Mouse (Mus musculus): ENCODE measurements around the gene Utrn.

Utrn gene

DNA sequence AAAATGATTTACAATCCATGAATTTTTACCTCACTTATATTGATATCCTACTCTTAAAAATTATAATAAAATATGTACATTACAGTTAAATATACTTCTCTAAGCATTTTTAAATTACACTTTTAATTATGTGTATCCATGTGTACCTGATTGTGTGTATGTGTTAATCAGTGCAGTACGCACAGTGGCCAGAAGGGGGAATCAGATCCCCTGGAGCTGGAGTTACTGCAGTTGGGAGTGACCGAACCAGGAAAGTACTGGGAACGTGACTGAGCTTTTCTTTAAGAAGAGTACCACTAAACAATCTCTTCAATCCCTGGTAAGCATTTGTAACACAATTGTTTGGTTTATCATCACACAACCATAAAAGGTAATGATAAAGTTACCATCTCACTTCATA lies 285.7 kb downstream of the Utrn start:
- DNase-seq = no peak

DNA sequence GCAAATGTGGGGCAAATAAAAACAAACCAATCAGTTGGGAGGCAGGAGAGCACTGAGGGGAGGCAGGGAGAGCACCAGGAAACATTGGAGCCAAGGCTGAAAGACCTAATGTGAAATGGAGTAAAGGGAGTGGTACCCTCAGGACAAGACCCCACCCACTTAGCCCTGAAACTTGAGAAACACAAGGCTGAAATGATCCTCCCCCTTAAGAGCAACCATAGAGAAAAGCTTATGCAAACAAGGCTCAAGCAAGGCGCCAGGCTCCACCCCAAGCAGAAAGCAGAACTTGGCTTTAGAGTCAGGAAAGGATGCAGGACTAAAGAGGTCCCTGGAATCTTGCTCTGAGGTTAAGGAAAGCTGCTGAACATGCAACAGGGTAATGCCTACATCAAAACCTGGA lies 290.1 kb downstream of the Utrn start:
- DNase-seq = peak; percentile 24 to 46

DNA sequence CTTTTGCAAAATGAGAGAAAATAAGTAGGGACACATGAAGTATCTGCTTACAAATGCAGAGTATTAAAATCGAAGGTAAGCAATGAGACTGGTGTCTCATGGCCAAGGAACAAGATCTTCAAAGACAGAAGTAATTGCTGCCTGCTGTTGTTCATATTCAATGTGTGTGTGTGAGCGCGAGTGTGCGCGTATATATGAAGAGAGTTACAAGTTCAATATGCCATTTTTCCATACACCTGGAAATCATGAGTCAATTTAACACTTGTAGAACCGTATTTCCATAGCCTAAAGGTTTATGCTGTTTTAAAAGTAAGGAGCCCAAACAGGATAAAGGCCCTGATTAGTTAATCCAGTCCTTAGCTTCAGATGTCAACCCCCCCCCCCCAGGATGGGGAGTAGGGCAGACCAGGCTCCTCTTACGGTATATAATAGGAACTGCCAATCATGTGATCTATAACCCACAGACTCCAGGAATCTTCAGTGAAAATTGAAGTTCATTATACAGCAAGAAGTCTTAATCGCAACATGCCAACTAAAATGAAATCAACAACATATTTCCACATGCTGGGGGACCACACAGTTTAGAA lies 293.2 kb downstream of the Utrn start:
- DNase-seq = no peak

DNA sequence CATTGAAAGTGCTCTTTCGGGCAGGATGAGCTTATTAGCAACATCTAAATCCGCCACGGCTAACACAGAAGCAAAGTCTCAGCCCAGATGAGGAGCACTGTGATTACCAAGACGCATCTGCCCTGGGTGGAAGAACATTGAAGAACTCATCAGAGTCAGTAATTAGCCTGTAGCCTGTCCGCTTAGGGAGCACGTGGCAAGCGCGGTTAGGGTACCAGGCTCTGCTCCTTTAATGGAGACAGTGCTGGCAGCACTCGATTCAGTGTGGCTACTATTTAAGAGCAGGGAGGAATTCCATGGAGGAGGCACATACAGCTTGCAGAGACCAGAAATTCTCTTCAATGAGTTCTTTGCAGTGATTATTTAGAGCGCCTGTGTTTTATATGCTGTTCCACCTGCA lies 294.4 kb downstream of the Utrn start:
- no peak for DNase-seq

DNA sequence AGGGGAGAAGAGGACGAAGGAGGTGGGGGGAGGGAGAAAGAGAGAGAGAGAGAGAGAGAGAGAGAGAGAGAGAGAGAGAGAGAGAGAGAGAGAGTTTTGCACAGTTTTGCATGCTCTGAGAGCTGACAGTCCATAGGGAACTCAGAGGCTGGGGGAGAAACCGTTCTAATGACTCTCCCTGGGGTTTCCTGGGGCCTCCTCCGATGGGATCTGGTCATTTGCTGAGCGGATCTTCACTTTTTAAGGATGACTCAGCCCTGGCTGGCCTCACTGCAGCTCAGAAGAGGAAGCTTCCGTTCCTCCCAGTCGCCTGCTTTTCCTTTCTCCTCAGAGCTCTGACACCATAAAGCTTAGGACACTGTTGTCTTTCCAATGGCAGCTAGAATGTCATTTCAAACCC lies 295.6 kb downstream of the Utrn start:
- peak in 1 of 2 experiments; percentile 11 for DNase-seq

DNA sequence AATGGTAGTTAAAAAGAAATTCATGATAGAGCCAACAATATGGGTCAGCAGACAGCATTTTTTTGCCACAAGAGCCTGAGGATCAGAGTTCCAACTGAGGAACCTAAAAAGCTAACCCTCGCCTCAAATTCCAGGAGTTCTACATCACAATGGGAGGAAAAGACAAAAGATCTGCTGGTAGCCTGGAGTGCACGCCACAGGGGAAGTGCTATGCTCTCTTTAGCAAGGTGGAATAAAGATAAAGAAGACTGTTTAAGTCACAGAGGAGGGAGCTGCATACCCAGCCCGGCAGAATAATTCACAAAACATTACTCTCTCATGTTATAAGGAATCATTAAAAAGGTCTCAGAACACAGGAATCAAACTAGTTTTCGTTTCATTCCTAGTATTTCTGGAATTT lies 296.4 kb downstream of the Utrn start:
- DNase-seq = no peak

DNA sequence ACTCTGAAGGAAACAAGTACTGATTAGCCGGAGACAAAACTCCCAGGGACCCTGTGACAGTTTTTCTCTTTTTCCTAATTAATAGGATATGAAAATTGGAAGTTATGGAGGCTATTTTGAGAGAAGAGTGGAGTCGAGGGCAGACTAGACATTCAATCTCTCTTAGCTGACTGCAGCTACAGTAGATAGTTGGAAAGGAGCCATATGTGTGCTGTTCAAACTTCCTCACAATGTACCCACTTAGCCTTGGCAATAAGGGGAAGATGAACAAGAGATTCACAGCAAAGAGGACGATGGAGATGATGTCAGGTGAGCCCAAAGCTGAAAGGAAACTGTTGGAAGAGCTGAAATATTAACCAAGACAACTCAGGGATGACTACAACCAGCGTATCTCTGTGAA lies 304.7 kb downstream of the Utrn start:
- no peak for DNase-seq

DNA sequence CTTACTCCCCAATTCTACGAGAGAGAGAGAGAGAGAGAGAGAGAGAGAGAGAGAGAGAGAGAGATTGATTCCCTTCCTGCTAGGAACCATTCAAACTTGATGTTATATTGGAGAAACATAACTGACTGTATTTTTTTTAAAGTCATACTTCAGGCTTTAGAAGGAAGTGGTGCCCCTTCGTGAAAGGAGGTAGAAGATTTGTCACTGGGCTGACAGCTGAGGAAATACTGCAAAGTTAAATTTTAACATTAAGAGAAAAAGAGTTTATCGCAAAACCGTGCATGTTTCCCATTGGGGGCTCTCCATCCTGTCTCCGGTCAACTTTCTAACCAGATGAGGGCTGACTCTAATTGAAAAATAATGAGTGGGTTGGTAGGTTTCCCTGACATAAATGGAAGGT lies 310.4 kb downstream of the Utrn start:
- DNase-seq = no peak

DNA sequence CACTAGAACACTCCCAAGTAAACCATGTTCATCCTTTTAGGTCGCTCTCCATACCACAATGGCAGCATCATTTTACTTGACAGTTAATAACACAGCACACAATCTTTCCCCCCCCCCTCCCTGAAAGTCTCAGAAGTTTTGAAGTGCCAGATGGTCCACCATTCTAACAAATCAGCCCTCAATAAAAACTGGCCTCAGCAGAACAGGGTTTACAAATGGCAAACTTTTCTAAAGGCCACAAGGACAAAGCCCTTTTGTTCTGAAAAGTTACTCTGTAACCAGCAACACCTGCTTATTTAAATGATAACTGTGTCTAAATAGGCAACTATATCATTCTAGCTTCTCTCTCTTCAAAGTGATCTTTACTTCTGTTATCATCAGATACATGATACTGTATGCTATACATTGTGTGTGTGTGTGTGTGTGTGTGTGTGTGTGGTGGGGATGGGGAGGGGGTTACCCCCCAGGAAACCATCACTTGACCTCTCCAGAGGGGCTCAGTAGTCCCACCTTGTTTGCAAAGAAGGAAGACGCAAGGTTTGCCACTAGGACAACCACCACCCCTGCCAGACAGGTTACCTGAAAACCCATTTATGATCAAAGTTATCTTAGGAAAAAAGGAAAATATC lies 315.0 kb downstream of the Utrn start:
- DNase-seq = no peak

DNA sequence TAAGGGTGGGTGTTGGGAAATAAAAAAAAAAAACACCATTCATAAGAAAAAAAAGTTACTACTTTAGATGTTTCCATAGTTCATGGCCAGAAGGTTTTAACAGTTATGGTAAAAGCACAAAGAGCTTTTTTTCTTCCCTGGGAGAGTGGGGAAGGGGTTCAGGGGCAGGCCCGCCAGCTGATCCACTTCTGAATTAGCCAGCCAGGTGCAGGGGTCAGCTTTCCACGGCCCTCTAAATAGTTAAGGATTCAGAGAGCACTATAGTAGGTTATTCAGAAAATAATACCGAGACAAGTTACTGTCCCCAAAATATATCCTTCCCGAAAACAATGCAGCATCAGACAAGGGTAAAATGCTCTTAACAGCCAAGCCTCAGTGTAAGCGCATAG lies 316.3 kb downstream of the Utrn start:
- no peak for DNase-seq

DNA sequence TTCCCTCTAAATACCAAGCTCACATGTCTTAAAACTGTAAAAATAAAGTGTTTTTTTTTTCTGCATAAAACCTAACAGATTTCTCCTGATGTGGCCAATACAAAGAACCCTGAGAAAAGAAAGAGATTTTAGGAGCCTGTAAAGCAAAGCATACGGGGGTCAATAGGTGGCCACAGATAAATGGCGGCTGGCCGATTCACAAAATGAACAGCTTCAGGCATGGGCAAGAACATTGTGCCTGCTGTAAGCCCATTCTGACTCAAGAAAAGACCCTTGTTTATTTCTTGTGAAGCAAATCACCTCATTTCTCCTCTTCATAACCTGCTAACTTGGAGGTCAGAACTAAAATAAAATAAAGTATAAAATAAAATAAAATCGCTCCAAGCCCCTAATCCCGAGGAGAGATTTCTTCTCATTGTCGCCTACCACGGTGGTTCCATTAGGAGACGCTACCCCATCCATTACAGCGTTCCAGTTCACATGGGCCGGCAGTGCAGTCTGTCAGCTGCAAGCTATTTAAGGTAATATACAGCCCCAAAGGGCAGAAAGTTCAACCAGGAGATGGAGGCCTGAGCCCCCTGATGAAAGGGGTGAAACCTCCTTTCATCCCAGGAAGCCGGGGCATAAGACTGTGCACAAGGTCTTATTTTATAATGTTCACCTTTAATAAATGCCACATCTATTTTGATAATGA lies 316.8 kb downstream of the Utrn start:
- DNase-seq = no peak

DNA sequence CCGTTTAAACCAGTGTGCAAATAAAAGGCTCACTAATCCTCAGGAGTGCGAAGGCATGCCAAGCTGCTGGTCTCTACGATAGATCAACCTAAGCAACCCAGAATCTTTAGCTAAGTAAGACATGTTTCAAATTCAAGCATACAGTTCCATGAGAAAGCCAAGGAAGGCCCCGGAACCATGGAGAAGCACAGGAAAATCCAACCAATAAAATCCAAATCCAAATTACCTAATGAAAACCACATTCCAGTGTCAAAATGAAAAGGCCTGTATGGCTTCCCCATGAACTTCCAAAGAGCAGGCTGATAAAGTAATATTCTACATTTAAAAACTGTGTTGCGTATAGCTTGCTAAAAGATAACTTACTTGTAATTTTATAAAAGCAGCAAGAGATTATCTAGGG lies 317.4 kb downstream of the Utrn start:
- no peak for DNase-seq

DNA sequence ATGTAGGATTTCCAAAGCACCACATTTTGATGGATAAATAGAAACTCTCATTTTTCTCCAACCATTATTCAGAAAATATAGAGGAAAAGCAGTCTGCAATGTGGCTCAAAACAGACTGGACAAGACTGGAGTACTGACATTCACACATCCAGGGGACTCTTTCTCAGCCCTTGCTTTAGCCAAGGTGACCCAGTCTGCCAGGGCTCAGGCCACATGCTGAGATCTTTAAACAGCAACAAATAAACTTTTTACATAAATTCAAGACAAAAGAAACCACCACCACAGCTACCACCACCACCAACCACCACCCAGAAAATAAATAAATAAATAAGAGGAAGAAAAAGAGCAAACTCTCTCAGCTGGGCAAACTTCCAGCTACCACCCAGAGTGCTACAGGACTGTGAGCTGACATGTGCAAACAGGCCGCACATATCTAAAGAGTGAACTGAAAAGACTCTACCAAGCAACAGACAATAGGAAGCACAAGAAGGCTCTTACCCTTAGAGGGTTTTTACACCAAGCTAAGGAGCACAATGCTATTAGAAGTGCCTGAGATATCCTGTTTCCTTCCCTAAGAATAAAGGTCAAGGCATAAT lies 319.1 kb downstream of the Utrn start:
- no peak for DNase-seq

DNA sequence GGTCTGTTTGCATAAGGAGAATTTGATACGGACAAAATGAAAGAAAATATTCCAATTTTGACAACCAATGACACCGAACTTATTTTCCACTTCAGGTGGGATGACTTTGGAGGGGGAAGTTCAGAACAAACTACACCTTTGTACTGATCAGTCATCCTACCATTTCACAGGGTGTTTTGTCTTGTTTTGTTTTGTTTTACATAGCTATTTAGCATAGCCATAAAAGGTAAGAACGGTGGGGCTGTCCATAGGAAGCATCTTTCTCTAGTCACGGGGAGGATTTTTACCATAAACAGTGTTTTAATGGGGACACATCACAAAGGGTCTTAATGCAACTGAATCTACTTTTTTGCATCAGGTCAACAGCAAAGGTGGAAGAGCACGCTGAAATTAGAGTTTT lies 319.9 kb downstream of the Utrn start:
- DNase-seq = no peak

DNA sequence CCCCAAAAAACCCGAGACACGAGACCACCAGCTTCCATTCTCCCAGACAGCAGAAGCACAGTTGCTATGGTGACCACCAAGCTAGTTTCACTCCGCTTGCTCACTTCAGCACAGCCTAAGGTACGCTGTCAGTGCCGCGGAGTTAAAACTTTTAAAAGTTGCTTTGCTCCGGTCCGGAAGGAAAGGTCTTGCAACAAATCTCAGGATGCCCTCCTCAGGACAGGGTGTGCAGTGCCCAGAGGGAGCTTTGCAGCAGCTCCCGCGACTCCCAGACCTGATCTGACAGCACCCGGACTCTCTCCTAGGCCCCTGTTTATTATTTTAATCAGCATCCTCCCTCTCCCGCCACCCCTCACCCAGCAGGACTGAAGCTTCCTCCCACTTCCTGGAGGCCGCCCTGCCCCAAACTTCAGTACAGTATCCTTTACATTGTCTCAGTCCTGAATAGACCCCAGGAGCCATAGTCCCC lies 320.5 kb downstream of the Utrn start:
- DNase-seq = peak; percentile 45 to 64

DNA sequence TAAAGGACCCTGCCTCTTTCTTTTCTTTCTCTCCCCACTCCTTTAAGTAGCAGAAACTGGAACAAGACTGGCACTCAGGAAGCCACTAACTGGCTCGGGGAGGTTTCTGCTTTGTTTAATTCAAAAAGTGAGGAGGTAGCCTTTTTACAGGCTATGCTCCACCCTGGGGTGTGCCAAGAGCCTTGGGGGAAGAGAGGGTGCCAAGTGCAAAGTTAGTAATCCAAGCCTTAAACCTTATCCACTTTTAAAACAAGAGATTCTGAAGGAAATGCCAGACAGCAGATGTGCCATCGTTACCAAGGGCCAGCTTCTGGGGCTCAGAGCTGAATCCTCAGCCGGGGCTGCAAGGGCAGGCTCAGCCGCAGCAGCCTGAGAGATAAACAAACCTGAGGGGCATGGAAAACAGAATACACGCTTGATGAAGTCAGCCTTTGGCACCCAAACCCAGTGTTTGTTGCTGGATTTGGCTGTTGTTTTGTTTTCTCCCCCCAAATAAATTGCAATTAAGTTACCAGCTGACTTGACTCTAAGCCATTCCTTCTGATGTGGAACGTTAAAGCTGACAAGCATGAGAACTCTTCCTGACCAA lies 322.0 kb downstream of the Utrn start:
- peak; percentile 11 to 24 for DNase-seq

DNA sequence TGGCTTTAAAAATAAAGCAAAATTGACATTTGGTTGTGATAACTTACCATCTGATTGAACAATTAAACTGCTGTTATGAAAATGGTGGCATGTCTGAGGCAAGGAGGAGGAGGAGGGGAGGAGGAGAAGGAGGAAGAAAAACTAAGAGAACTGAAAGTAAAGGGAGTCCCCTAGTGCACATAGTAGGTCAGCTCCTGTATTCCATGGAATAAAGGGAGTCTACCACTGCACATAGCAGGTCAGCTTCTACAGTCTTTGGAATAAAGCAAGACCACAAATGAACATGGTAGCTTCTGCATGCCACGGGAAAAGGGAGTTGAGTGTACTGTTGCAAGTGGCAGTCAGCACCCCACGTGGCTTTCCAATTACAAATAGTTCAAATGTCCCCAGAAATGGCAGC lies 323.7 kb downstream of the Utrn start:
- DNase-seq = no peak

DNA sequence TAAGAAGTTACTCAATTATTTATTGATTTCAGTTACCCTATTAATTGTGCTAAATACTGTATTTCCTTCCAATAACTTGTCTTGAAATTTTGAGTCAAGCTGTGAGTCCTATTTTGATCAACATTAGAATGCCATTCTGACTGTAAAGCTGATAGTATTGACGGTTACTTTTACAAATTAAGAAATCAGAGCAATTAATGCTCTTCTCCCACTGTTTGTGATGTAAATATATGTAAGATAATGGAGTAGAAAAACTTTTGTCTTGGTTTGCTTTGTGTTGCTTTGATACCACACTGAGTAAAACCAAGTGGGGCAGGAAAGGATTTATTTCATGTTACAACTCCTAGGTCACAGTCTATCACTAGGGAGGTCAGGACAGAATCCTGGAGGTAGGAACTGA lies 327.4 kb downstream of the Utrn start:
- no peak for DNase-seq

DNA sequence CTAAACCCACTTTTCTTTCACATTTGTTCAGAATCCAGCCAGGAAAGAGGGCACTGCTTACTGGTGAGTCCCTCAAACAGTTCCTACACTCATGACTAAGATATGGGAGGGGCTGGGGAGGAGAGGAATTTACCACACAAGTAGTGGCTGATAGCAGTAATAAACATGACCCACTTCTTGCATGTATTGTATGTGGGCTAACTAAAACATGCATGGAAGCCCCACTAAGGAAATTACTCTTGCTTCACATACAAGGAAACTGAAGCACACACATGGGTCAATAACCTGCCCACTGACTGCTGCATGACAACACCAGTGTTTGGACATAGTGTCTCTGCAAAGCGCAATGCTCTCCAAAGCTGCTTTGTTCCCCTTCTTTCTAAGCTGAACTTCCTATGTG lies 333.9 kb downstream of the Utrn start:
- no peak for DNase-seq

DNA sequence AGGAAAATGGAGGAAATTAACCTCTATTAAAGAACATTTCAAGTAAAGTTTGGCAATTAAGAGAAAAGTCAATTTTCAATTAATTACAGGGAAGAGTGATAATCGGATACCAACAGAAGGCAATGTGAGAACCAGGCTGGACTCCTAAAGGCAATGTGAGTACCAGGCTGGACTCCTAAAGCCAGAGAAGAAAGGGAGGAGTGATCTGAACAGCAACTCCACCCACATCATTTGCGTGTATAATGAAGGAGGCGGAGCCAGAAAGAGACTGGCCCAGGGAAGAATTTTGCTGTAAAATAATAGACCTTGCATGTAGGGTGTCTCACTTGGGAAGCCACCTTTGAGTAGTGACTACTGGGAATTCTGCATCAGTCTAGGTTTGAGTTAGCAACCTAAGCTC lies 334.4 kb downstream of the Utrn start:
- DNase-seq = no peak

DNA sequence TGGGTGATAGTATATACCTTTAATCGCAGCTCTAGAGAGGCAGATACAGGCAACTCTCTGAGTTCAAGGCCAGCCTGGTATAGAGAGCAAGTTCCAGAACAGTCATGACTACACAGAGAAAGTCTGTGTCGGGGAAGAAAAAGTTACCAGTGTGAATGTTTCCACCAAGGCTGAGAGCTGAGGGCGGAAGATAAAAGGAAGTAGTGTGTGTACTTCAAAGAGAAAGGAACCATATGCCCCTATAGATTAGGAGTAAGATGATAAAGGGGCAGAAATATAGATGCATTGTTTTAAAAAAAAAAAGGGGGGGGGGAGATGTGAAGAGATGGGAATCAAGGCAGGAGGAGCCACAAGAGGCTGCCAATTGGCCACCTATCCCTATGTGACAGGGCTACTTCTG lies 334.9 kb downstream of the Utrn start:
- no peak for DNase-seq

DNA sequence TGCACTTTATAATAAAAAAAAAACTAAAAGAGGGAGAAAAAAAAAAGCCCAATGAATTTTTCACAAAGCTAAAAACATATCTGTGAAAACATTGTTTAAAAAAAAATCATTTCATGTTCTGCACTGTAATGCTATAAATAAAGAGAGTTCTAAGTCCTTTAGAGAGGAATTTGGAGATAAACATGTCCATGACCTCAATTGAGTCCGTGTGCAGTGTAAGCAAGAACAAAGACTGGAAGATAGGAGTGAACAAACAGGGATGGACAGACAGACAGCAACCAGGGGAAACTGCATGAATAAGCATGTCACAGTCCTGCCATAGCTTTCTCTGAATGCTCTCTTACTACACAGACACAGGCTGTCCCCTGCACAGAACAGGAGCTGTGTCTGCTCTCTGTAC lies 347.1 kb downstream of the Utrn start:
- DNase-seq = no peak

DNA sequence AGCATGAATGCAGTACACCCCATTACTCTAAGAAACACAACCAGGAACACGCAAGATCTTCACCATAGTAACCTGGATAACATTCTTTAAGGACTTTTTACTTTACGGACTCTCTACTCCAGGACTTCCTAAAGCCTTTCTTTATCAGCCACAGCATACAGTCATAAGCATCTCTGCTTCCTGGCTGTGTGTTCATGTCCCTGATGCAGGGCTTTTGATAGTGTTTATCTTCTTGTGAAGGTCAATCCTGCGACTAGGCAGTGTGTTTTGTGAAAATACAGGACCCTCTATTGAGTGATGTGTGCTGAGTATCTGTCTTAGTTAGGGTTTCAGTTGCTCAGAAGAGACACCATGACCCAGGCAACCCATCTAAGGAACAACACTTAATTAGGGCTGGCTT lies 351.0 kb downstream of the Utrn start:
- DNase-seq = no peak

DNA sequence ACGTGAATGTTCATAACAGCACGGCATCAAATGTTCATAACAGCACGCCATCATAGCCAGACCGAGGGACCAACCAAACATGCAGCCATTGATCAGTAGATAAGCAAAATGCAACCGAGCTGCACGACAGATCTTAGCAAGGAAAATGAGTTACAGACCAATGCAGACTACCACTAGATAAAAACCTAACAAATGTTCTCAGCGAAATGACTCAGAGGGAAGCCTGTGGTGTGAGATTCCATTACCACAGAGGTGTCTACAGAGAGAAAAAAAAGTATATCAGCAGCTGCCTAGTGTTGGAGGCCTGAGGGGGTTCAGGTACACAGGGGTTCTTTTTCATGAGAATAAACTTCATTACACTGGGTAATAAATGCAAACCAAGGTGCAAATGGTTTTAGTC lies 363.6 kb downstream of the Utrn start:
- DNase-seq = no peak

Data from kidney, postnatal 4 days (tissue).